Mouse (Mus musculus) E14TG2a.4 (cell line): Measurements from ENCODE around the gene Capg.

ENCODE experiments used
- H3K27me3 ChIP-seq: 2 replicates; pipeline ENCODE4 v1.6.1; 2014; ENCODE audit warnings: low read length, control low read depth; ENCODE audit not compliant: insufficient read depth
- H3K36me3 ChIP-seq: 2 replicates; pipeline ENCODE4 v1.6.1; 2014; ENCODE audit warnings: low read length, control low read depth; ENCODE audit not compliant: insufficient read depth
- H3K4me1 ChIP-seq: replicated peaks from 2 replicates; pipeline ENCODE4 v1.6.1; 2014; ENCODE audit warnings: low read depth, low read length, control low read depth
- H3K4me3 ChIP-seq: replicated peaks from 2 replicates; pipeline ENCODE4 v1.5.1; 2014; ENCODE audit warnings: mild to moderate bottlenecking, low read length
- H3K9me3 ChIP-seq: 2 replicates; pipeline ENCODE4 v1.6.1; 2014; ENCODE audit warnings: low read length, control low read depth
- CTCF ChIP-seq: conservative IDR thresholded peaks from 2 replicates; pipeline ENCODE4 v1.5.1; 2014; ENCODE audit warnings: low read length
- NANOG ChIP-seq: IDR thresholded peaks from 2 replicates; pipeline ENCODE4 v1.6.1; 2014; ENCODE audit warnings: borderline replicate concordance, low read length, mixed read lengths
- POU5F1 ChIP-seq: IDR thresholded peaks from 2 replicates; pipeline ENCODE4 v1.6.1; 2014; ENCODE audit warnings: low read length, borderline replicate concordance

Capg gene

GRCm38 (mm10) chr6:72537998-72538500, 6.1 kb upstream of the Capg start:
- no peak for TF ChIP-seq NANOG
- no peak for TF ChIP-seq CTCF
- no peak for TF ChIP-seq POU5F1
- H3K9me3 ChIP-seq, result peaks cover 4% of the 10 kb centered on the region; the same call in 1 of the 2 replicates

GRCm38 (mm10) chr6:72538562-72539031, 5.6 kb upstream of the Capg start:
- H3K4me3 ChIP-seq, result peak overlapping the region; percentile 81
- peaks cover 43% of the 10 kb centered on the region for H3K4me1 ChIP-seq
- H3K27me3 ChIP-seq, result peaks cover 3% of the 10 kb centered on the region; the same call in 1 of the 2 replicates
- no peaks in the 10 kb centered on the region for H3K36me3 ChIP-seq
- TF ChIP-seq CTCF, result no peak
- no peak for TF ChIP-seq NANOG
- TF ChIP-seq POU5F1, result no peak
- peaks cover 4% of the 10 kb centered on the region; the same call in 1 of the 2 replicates for H3K9me3 ChIP-seq

More at GRCm38 (mm10) chr6:72537998-72538500, 6.1 kb upstream of the Capg start:
- Histone ChIP-seq H3K4me3 (peak overlapping the region; percentile 81), H3K4me1 (peaks cover 37% of the 10 kb centered on the region), H3K27me3 (no peaks in the 10 kb centered on the region; the same call in 1 of the 2 replicates), H3K36me3 (no peaks in the 10 kb centered on the region)

GRCm38 (mm10) chr6:72543265-72543850, 833 bp upstream of the Capg start:
- TF ChIP-seq POU5F1, result no peak
- no peak for TF ChIP-seq CTCF
- no peak for TF ChIP-seq NANOG
- Histone ChIP-seq H3K36me3 (no peaks in the 10 kb centered on the region), H3K9me3 (peaks cover 4% of the 10 kb centered on the region; the same call in 1 of the 2 replicates), H3K27me3 (peaks cover 9% of the 10 kb centered on the region; the same call in 1 of the 2 replicates), H3K4me1 (peaks cover 40% of the 10 kb centered on the region), H3K4me3 (no peak overlapping the region)

- H3K27me3 ChIP-seq, result peaks cover 18% of the 10 kb centered on the region
- TF ChIP-seq POU5F1, result no peak
Observed at GRCm38 (mm10) chr6:72545377-72545776, 1.2 kb downstream of the Capg start.

GRCm38 (mm10) chr6:72547121-72547520, 2.9 kb downstream of the Capg start:
- H3K36me3 ChIP-seq, result no peaks in the 10 kb centered on the region
- H3K27me3 ChIP-seq, result peaks cover 26% of the 10 kb centered on the region
- H3K4me1 ChIP-seq, result peaks cover 69% of the 10 kb centered on the region
- no peak overlapping the region for H3K4me3 ChIP-seq
- TF ChIP-seq POU5F1 (no peak), CTCF (peak; percentile 82)
- no peaks in the 10 kb centered on the region for H3K9me3 ChIP-seq

More at GRCm38 (mm10) chr6:72545377-72545776, 1.2 kb downstream of the Capg start:
- H3K9me3 ChIP-seq, result peaks cover 4% of the 10 kb centered on the region; the same call in 1 of the 2 replicates
- no peaks in the 10 kb centered on the region for H3K36me3 ChIP-seq
- no peak overlapping the region for H3K4me3 ChIP-seq
- H3K4me1 ChIP-seq, result peaks cover 54% of the 10 kb centered on the region

- H3K4me1 ChIP-seq, result peaks cover 74% of the 10 kb centered on the region
- H3K9me3 ChIP-seq, result no peaks in the 10 kb centered on the region
- no peaks in the 10 kb centered on the region for H3K36me3 ChIP-seq
- no peak for TF ChIP-seq CTCF
- no peak for TF ChIP-seq POU5F1
- H3K27me3 ChIP-seq, result peaks cover 26% of the 10 kb centered on the region
- H3K4me3 ChIP-seq, result no peak overlapping the region
Observed at GRCm38 (mm10) chr6:72547862-72548261, 3.7 kb downstream of the Capg start.

GRCm38 (mm10) chr6:72549041-72549580, 4.9 kb downstream of the Capg start:
- H3K27me3 ChIP-seq, result peaks cover 18% of the 10 kb centered on the region
- no peaks in the 10 kb centered on the region for H3K36me3 ChIP-seq
- H3K4me3 ChIP-seq, result peak overlapping the region; percentile 43; the same call in 1 of the 2 replicates
- no peak for TF ChIP-seq POU5F1
- no peak for TF ChIP-seq NANOG
- no peak for TF ChIP-seq CTCF
- H3K4me1 ChIP-seq, result peaks cover 74% of the 10 kb centered on the region
- H3K9me3 ChIP-seq, result no peaks in the 10 kb centered on the region

GRCm38 (mm10) chr6:72550025-72550424, 5.8 kb downstream of the Capg start:
- peaks cover 67% of the 10 kb centered on the region for H3K4me1 ChIP-seq
- TF ChIP-seq POU5F1 (no peak), CTCF (no peak), NANOG (no peak)
- no peaks in the 10 kb centered on the region for H3K36me3 ChIP-seq
- H3K27me3 ChIP-seq, result peaks cover 23% of the 10 kb centered on the region
- H3K9me3 ChIP-seq, result no peaks in the 10 kb centered on the region
- H3K4me3 ChIP-seq, result no peak overlapping the region
